Mouse (Mus musculus): ENCODE measurements around the gene Dpf3. TPM values are rescaled to one million over a fixed set of nuclear protein-coding genes. Genes with fewer than 3 reads are reported as not detected.

Gene Dpf3
- polyA plus RNA-seq, 1 experiment: 10.8 TPM

- TF ChIP-seq GATA1 (IDR thresholded peaks at IDR 0.05; ENCODE audit: low read length): no peak
Measured at GRCm38 (mm10) chr12:83283591-83284320, 203.8 kb downstream of the Dpf3 start.

GRCm38 (mm10) chr12:83277537-83278441 lies 209.7 kb downstream of the Dpf3 start:
- TF ChIP-seq GATA1 (IDR thresholded peaks at IDR 0.05; ENCODE audit: low read length): no peak

GRCm38 (mm10) chr12:83271215-83271614 lies 216.3 kb downstream of the Dpf3 start:
- no peak for TF ChIP-seq GATA1 (IDR thresholded peaks at IDR 0.05; ENCODE audit: low read length)

GRCm38 (mm10) chr12:83268504-83268922 lies 219.0 kb downstream of the Dpf3 start:
- TF ChIP-seq GATA1 (IDR thresholded peaks at IDR 0.05; ENCODE audit: low read length): no peak

- no peak for TF ChIP-seq GATA1 (IDR thresholded peaks at IDR 0.05; ENCODE audit: low read length)
Measured at GRCm38 (mm10) chr12:83260540-83260939, 227.0 kb downstream of the Dpf3 start.

GRCm38 (mm10) chr12:83254399-83254798 lies 233.1 kb downstream of the Dpf3 start:
- TF ChIP-seq GATA1 (IDR thresholded peaks at IDR 0.05; ENCODE audit: low read length): no peak

- TF ChIP-seq GATA1 (IDR thresholded peaks at IDR 0.05; ENCODE audit: low read length): no peak
Measured at GRCm38 (mm10) chr12:83249066-83249465, 238.4 kb downstream of the Dpf3 start.

GRCm38 (mm10) chr12:83248636-83249035 lies 238.9 kb downstream of the Dpf3 start:
- no peak for TF ChIP-seq GATA1 (IDR thresholded peaks at IDR 0.05; ENCODE audit: low read length)

GRCm38 (mm10) chr12:83247669-83248068 lies 239.8 kb downstream of the Dpf3 start:
- TF ChIP-seq GATA1 (IDR thresholded peaks at IDR 0.05; ENCODE audit: low read length): no peak

GRCm38 (mm10) chr12:83241022-83241421 lies 246.5 kb downstream of the Dpf3 start:
- TF ChIP-seq GATA1 (IDR thresholded peaks at IDR 0.05; ENCODE audit: low read length): no peak

GRCm38 (mm10) chr12:83240571-83240970 lies 246.9 kb downstream of the Dpf3 start:
- TF ChIP-seq GATA1 (IDR thresholded peaks at IDR 0.05; ENCODE audit: low read length): no peak

GRCm38 (mm10) chr12:83235781-83236180 lies 251.7 kb downstream of the Dpf3 start:
- no peak for TF ChIP-seq GATA1 (IDR thresholded peaks at IDR 0.05; ENCODE audit: low read length)

- no peak for TF ChIP-seq GATA1 (IDR thresholded peaks at IDR 0.05; ENCODE audit: low read length)
Measured at GRCm38 (mm10) chr12:83234981-83235380, 252.5 kb downstream of the Dpf3 start.

- TF ChIP-seq GATA1 (IDR thresholded peaks at IDR 0.05; ENCODE audit: low read length): no peak
Measured at GRCm38 (mm10) chr12:83233651-83234050, 253.9 kb downstream of the Dpf3 start.

GRCm38 (mm10) chr12:83232916-83233315 lies 254.6 kb downstream of the Dpf3 start:
- TF ChIP-seq GATA1 (IDR thresholded peaks at IDR 0.05; ENCODE audit: low read length): no peak

- no peak for TF ChIP-seq GATA1 (IDR thresholded peaks at IDR 0.05; ENCODE audit: low read length)
Measured at GRCm38 (mm10) chr12:83231258-83231657, 256.3 kb downstream of the Dpf3 start.
